Mouse (Mus musculus): Measurements from ENCODE around the gene Tspan14. TPM values are rescaled to one million over a fixed set of nuclear protein-coding genes. Genes with fewer than 3 reads are reported as not detected.

Gene Tspan14
- polyA plus RNA-seq, 1 experiment, result 41.2 TPM

DNA sequence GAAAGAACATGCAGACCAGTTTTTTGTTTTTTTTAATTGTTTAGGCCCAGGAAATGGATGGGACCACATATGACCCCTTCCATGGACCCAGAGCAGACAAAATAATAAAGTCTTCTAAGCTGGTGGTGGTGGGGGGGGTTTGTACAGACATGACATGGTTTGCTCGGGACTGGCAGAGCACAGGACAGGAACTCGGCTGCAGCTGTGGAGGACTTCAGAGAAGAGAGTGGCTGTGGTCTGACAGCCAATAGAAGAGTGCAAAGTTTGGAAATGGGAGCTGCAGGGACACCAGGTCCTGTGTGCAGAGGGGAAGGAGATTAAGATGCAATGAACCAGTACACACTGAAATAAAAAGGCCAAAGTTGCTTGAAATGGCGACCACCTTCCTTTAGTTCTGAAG, 7.0 kb downstream of the Tspan14 start:
- WGBS, result 8% methylated on average over 3 of the region's 3 CpGs
- no peak overlapping the region for H3K4me3 ChIP-seq (replicated peaks; ENCODE audit: control insufficient read depth, low read depth, low read length)
- TF ChIP-seq CTCF (IDR thresholded peaks at IDR 0.05; ENCODE audit: control insufficient read depth, insufficient read depth, low read length), result no peak
- no peak for TF ChIP-seq POLR2A (IDR thresholded peaks at IDR 0.05; ENCODE audit: borderline replicate concordance, control insufficient read depth, low read depth, low read length)
- peaks cover 36% of the 10 kb centered on the region for H3K4me1 ChIP-seq (ENCODE audit: control insufficient read depth, insufficient read depth, low read length)
- H3K27ac ChIP-seq (ENCODE audit: control insufficient read depth, insufficient read depth, low read depth, low read length, poor library complexity), result peak overlapping the region; percentile 94

DNA sequence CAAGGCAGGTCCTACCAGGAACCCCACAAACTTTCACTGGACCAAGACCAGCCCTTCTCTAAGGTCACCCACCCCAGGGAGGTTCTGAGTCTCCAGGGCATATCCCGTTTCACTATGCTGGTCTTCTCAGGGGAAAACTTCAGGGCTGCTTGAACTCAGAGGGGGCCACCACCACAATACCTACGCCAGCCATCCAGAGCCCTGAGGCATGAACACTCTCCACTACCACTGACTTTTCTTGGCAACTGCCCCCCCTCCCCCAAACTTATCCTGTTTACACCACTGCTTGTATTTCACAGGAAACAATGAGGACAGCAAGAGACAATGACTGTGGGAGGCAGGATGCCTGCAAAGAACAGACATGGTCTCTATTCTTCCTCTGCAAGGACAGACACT, 7.6 kb downstream of the Tspan14 start:
- 15% methylated on average over 2 of the region's 2 CpGs for WGBS
- H3K27ac ChIP-seq (ENCODE audit: control insufficient read depth, insufficient read depth, low read depth, low read length, poor library complexity), result peak overlapping the region; percentile 94
- TF ChIP-seq POLR2A (IDR thresholded peaks at IDR 0.05; ENCODE audit: borderline replicate concordance, control insufficient read depth, low read depth, low read length) (no peak), CTCF (IDR thresholded peaks at IDR 0.05; ENCODE audit: control insufficient read depth, insufficient read depth, low read length) (no peak)

DNA sequence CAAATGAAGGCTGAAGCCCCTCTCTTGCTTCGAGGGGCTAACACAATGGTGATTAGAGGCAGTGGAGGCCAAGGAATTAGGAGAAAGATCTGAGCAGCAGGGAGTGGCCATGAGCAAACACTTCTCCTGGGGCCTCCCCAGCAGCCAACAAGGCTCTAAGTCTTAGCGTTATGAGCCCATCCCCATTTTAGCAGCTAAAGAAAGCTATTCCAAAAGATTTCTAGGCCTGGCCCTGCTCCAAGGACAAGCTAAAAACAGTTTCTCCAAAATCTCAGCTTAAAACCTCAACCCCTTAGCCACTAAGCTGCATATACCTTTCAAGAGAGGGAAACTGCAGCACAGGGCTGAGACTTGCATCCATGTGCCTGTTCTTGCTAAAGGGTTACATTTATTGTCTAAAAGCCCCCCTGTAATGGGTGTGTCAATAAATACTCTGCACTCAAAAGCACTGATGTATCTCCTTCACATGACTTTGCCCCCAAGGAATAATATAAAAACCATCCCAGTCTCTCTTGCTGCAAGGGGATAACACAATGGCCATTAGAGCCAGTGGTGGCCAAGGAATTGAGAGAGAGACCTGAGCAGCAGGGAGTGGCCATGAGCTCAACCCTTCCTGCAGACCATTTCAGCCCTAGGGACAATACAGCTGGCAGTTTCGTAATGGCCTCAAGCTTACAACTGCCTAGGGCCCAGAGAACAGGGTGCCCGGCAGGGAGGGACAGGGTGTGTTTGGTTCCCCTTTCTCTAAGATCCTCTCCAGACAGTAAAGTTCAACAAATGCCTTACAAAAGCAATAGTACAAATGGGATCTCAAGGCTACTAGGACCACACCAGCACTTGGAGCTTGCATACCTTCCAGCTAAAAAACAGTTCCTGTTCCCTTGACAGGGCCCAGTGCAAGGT, 8.3 kb downstream of the Tspan14 start:
- 12% methylated on average over 4 of the region's 4 CpGs for WGBS
- peak overlapping the region; percentile 94 for H3K27ac ChIP-seq (ENCODE audit: control insufficient read depth, insufficient read depth, low read depth, low read length, poor library complexity)
- peak overlapping the region; percentile 18 for H3K4me3 ChIP-seq (replicated peaks; ENCODE audit: control insufficient read depth, low read depth, low read length)
- TF ChIP-seq POLR2A (IDR thresholded peaks at IDR 0.05; ENCODE audit: borderline replicate concordance, control insufficient read depth, low read depth, low read length) (no peak), CTCF (IDR thresholded peaks at IDR 0.05; ENCODE audit: control insufficient read depth, insufficient read depth, low read length) (no peak)
- H3K4me1 ChIP-seq (ENCODE audit: control insufficient read depth, insufficient read depth, low read length), result peaks cover 37% of the 10 kb centered on the region

More for the DNA sequence above, 7.6 kb downstream of the Tspan14 start:
- peaks cover 38% of the 10 kb centered on the region for H3K4me1 ChIP-seq (ENCODE audit: control insufficient read depth, insufficient read depth, low read length)
- H3K4me3 ChIP-seq (replicated peaks; ENCODE audit: control insufficient read depth, low read depth, low read length), result peak overlapping the region; percentile 18

DNA sequence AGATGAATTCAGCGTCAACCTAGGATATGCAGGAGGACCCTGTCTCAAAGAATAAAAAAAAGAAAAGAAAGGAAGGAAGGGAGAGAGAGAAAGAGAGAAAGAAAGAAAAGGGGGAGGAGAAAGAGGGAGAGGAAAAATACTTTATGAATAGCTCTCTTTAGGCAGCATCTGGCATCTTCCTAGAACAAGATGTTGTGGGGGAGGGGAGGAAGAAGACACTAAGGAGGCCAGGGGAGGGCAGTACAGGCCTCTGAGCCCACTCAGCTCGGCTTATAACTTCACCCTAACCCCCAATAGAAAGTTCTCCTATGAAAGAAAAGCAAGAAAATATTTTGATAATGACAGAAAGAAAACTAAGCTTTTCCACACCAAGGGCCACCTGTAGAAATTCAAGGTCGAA, 9.0 kb downstream of the Tspan14 start:
- Histone ChIP-seq H3K4me3 (replicated peaks; ENCODE audit: control insufficient read depth, low read depth, low read length) (no peak overlapping the region), H3K4me1 (ENCODE audit: control insufficient read depth, insufficient read depth, low read length) (peaks cover 35% of the 10 kb centered on the region), H3K27ac (ENCODE audit: control insufficient read depth, insufficient read depth, low read depth, low read length, poor library complexity) (peak overlapping the region; percentile 94)
- TF ChIP-seq CTCF (IDR thresholded peaks at IDR 0.05; ENCODE audit: control insufficient read depth, insufficient read depth, low read length) (no peak), POLR2A (IDR thresholded peaks at IDR 0.05; ENCODE audit: borderline replicate concordance, control insufficient read depth, low read depth, low read length) (no peak)
- WGBS, result 48% methylated on average over 3 of the region's 3 CpGs

DNA sequence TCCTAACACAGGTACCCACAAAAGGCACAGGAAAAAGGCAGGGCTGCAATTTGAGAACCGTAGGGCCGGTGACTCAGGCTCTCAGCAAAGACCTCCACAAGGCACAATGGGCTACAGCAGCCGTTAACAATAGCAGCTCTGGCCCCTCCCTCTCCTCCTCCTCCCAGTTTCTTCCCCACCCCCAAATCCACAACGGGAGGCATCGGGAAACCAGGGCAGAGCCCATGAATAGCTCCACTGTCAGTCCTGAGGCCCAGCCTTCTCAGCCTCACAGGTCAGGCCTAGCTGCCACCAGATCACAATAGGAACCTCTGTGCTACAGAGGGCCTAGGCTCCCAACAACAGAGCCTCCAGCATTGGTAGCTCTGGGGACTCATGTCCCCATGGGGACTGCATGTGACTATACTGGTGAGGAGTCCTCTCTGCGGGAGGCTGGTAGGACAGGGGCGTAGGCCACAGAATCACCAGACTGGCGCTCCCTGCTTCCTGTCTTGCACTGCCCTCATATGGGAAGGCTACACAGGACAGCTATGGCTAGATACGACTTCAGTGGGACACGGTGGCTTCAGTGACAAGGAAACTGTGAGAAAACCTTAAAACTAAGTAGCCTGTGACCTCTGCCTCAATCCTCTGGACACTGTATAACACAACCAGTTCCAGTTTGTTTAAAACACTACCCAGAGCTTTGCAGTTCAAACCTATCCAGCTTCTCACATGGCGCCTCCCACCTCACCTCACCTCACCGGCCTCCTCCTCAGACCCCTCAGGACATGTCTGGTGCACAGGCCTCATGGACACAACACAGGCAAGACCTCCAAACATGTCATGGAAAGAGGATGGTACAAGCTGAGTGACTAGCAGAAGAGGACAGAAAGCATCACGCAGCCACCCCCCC, 10.1 kb downstream of the Tspan14 start:
- Histone ChIP-seq H3K4me3 (replicated peaks; ENCODE audit: control insufficient read depth, low read depth, low read length) (no peak overlapping the region), H3K27ac (ENCODE audit: control insufficient read depth, insufficient read depth, low read depth, low read length, poor library complexity) (peak overlapping the region; percentile 77), H3K4me1 (ENCODE audit: control insufficient read depth, insufficient read depth, low read length) (peaks cover 34% of the 10 kb centered on the region)
- WGBS, result 17% methylated on average over 13 of the region's 13 CpGs
- peak; percentile 42; the same call in 1 of the 2 replicates for TF ChIP-seq CTCF (IDR thresholded peaks at IDR 0.05; ENCODE audit: control insufficient read depth, insufficient read depth, low read length)
- no peak for TF ChIP-seq POLR2A (IDR thresholded peaks at IDR 0.05; ENCODE audit: borderline replicate concordance, control insufficient read depth, low read depth, low read length)

DNA sequence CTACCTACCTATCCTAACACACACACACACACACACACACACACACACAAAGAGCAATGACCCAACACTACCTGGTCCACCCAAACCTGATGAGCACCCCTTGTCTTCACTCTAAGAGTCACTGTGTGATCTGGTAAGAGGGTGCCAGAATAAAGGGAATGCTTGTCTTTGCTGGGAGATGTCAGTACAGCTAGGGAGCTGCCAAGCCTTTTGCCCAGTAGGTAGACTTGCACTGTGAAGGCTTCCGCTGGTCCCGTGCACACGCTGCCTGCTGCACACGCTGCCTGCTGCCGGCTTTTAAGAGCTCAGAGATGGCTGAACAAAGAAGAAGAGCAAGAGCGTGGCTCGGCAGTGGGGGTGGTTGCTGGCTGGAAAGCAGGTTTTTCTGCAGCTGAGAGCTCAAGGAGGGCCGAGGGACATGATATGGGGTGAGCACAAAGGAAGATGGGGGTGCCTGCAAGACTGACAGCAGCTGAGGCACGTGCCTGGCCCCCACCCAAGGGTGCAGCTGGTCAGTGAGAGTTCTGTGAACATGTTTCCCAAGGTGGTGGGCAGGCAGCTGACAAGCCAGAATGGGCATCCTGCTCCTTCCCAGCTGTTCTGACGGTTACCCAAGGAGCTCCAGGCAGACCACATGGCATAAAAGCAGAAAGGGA, 10.9 kb downstream of the Tspan14 start:
- Histone ChIP-seq H3K27ac (ENCODE audit: control insufficient read depth, insufficient read depth, low read depth, low read length, poor library complexity) (peak overlapping the region; percentile 77), H3K4me1 (ENCODE audit: control insufficient read depth, insufficient read depth, low read length) (peaks cover 34% of the 10 kb centered on the region), H3K4me3 (replicated peaks; ENCODE audit: control insufficient read depth, low read depth, low read length) (no peak overlapping the region)
- TF ChIP-seq POLR2A (IDR thresholded peaks at IDR 0.05; ENCODE audit: borderline replicate concordance, control insufficient read depth, low read depth, low read length), result no peak
- no peak for TF ChIP-seq CTCF (IDR thresholded peaks at IDR 0.05; ENCODE audit: control insufficient read depth, insufficient read depth, low read length)
- 8% methylated on average over 10 of the region's 10 CpGs for WGBS

DNA sequence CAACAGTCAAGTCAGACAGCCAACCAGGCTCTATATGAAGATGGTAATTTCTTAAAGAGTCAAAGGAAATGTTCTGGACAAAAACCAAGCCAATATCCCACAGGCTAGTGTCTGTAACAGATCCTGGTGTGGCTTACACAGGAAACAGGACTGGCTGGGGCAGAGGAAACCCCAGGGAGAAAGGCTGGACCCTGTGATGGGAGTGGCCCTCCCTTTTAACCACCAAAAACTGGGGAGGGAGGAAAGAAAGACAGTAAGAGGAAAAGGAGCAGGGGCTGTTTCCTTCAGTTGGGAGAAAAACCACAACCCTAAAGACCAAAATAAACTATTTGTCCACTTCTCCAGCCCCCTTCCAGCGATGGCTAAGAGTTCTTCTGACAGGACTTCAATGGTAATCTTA, 11.5 kb downstream of the Tspan14 start:
- Histone ChIP-seq H3K4me3 (replicated peaks; ENCODE audit: control insufficient read depth, low read depth, low read length) (no peak overlapping the region), H3K4me1 (ENCODE audit: control insufficient read depth, insufficient read depth, low read length) (peaks cover 37% of the 10 kb centered on the region), H3K27ac (ENCODE audit: control insufficient read depth, insufficient read depth, low read depth, low read length, poor library complexity) (peak overlapping the region; percentile 8; the same call in 1 of the 2 replicates)
- 4% methylated on average over 1 of the region's 1 CpGs for WGBS
- TF ChIP-seq CTCF (IDR thresholded peaks at IDR 0.05; ENCODE audit: control insufficient read depth, insufficient read depth, low read length) (no peak), POLR2A (IDR thresholded peaks at IDR 0.05; ENCODE audit: borderline replicate concordance, control insufficient read depth, low read depth, low read length) (no peak)

All from bone marrow, adult 2 months (tissue).